Mouse (Mus musculus) B cell, adult 2 months (primary cell): ENCODE data around the gene Pop4.
A peak's percentile ranks its signal among the peaks of the same experiment; 100 is the strongest.
"Not testable (repeated sequence)": the region's sequence is repeated elsewhere in the genome, so short reads cannot be mapped to it uniquely, and the experiment has no call there.

Source experiments
- DNase-seq, 2 experiments: peaks; one replicate each; pipeline ENCODE4 v3.0.0; 2022

Pop4 gene

GRCm38 (mm10) chr7:38270703-38271510, at the start of gene Pop4:
Gene Pop4, minus strand, starts transcription at chr7:38271423.
- peak; percentile 93 for DNase-seq

DNA sequence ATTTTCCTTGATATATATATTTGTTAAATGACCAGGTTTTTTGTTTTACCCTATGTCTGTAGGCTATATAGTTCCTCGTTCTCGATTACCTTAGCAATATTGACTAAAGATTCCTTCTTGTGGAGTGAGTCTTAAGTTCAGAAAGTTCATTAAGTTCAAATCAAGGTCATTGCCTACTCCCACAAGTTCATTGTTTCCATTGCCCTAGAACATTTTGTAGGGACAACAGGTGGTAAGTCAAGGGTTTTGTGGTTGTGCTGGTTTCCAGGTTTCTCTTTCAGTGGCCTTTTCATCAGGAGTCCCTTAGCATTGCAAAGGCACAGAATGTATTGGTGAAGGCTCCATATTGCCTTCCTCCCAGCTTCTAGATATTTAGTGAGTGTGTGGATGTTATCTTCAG, 49.4 kb upstream of the Pop4 start:
- DNase-seq: no peak

- DNase-seq: not testable (repeated sequence)
Observed at GRCm38 (mm10) chr7:38282192-38282591, 11.0 kb upstream of the Pop4 start.

GRCm38 (mm10) chr7:38272551-38272950, 1.3 kb upstream of the Pop4 start:
- DNase-seq: no peak

GRCm38 (mm10) chr7:38271859-38272258, 636 bp upstream of the Pop4 start:
- DNase-seq: no peak

DNA sequence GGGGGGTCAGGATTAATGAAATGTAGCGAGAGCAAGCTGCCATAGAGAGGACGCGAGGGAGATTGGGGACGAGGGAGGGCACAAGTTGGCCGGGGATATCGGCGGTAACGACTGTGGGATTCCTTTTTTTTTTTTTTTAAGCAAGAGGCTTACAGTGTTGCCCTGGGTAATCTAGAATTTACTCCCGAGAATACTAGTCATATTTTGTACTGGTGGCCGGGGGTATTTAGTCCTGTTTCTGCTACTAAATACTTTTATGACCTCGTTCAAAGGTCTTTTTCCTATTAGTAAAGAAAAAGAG, 238 bp upstream of the Pop4 start:
- DNase-seq: no peak

DNA sequence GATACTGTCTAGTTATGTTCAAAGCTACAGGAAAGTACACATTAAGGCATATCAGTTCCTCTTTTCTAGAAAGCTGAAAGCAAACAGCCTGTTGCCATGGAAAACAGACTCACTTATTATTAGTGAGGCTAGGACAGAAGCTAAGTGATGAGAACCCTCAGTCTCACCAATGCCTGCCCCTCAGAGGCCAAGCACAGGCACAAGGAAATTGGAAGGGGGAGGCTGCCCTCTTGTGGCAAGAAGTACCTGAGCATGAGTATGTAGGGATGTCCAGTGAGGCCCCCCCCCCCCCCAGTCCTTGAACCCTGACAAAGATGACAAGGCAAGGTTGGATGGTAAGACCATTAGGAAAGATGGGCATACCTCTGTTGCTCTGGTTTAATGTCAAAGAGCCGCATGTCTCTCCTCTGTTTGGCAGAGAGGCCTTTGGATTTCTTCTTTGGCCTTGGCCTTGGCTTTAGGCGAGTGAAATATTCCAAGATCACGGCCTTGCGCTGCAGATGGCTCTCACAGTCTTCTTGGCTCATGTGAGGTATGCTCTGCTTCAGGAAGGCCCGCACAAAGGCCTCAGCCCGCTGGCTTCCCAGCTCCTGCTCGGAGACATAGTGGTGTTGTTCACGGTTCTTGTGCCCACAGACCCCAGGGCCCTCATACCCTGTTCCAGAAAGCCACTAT, 4.1 kb downstream of the Pop4 start:
- peak; percentile 51 to 59 for DNase-seq

DNA sequence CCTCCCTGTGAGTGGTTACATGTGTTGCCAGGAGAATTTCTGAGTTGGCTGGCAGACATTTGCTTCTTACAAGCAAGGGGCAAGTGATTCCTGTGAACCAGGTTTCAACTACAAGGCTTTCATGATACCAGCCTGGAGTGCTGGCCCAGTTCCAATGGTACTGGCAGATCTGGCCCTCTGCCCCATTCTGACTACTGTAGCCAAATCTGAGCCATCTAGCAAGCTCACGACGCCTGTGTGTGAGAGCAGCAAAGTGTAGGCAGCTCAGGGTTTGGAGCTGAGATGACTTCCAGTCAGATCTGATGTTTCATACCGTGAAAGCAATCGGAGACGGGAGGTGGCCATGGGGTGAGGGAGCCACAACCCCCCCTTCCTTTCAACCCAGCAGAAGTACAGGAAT, 8.8 kb downstream of the Pop4 start:
- no peak for DNase-seq

- no peak for DNase-seq
Observed at GRCm38 (mm10) chr7:38259631-38260030, 11.6 kb downstream of the Pop4 start.

GRCm38 (mm10) chr7:38253441-38253840, 17.8 kb downstream of the Pop4 start:
- no peak for DNase-seq

DNA sequence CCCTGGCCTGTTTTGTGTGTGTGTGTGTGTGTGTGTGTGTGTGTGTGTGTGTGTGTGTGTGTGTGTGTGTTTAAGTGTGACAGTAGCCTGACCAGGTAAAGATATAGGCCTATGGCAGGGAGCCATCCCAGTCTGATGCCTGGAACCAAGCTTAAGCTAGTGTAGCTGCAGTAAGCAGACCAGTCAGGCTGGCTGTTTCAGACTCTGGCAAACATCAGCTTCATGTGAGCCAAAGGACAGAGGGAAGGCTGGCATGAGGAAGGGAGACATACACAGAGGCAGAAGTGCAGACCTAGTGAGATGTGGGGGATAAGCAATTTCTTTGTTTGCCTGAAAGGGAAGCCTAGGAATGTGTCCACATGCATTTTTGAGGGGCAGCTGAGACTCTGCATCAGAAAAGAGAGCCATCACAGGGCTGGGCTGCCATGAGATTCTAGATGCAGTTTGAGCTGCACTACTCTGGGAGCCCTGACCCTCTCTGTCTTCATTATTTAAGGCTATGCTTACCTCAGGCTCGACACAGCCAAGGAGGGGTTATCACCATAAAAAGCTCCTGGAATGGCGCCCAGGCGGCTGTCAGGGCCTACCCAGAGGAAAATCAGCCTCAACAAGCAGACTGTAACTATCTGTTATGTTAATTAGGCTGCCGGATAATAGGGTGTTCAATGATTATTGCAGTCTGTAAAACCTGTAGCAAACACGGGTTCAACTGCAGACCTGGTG, 19.6 kb downstream of the Pop4 start:
- no peak for DNase-seq

DNA sequence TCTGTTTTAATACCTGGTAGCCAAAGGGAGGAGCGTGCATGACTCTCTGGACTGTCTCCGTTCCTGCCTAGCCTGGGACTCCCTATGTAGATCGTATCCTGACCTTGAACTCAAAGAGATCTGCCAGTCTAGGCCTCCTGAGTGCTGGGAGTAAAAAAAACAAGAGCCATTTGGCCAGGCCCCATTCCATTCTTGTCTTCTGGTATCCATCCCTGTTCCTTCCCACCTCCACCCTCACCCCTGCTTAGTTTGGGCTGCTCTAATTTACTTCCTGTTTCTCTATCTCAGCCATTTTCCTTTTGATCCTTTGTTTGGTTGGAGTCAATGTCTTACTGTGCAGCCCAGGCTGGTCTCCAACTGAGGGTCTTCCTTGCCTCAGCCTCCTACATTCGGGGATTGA, 28.8 kb downstream of the Pop4 start:
- no peak for DNase-seq

GRCm38 (mm10) chr7:38237140-38237539, 34.1 kb downstream of the Pop4 start:
- DNase-seq: no peak

- no peak for DNase-seq
Observed at GRCm38 (mm10) chr7:38236400-38237105, 34.7 kb downstream of the Pop4 start.

DNA sequence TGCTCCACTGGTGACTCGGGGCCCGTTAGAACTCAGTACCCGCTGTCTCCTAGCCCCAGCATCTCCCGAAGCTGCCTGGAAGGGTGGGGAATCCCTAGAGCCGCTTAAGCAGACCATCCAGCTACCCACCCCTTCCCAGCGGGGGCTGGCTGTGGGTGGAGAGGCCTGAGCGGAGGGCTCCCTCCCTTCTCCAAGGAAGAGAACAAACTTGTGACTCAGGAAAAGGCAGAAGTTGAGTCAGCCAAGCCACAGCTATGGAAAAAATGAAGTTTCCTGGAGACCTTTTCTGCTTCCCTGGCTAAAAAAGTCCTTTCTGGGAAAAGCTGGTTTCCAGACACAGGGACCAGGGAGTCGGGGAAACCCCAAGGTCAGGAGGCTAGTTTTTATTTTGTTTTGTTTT, 40.9 kb downstream of the Pop4 start:
- DNase-seq: no peak

DNA sequence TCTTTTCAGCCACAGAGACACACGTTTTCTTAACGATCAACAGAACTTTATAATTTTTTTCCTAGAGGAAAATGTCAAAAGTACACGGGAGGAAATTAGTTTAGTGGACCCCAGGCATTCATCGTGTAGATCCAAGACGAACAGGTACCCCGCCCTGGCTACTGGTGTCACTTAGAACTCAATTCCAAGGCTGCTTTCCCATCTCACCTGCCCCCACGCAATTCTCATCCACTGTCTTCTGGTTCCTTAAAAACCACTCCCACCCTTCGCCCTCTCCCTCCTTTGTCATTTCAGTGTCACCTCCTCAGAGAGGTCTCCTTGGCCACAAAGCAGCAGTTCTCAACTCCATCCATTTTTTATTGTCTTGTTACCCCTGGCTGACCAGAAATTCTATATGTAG, 42.9 kb downstream of the Pop4 start:
- no peak for DNase-seq

GRCm38 (mm10) chr7:38227900-38228298, 43.3 kb downstream of the Pop4 start, which contains the start of gene Plekhf1:
Gene Plekhf1, minus strand, starts transcription at chr7:38228016.
- peak; percentile 71 for DNase-seq

- DNase-seq: peak; percentile 10 to 12
Observed at GRCm38 (mm10) chr7:38227181-38227899, 43.9 kb downstream of the Pop4 start.

- DNase-seq: no peak
Observed at GRCm38 (mm10) chr7:38226226-38226625, 45.0 kb downstream of the Pop4 start.

GRCm38 (mm10) chr7:38224577-38225369, 46.5 kb downstream of the Pop4 start:
- no peak for DNase-seq

- no peak for DNase-seq
Observed at GRCm38 (mm10) chr7:38220866-38221265, 50.4 kb downstream of the Pop4 start.

DNA sequence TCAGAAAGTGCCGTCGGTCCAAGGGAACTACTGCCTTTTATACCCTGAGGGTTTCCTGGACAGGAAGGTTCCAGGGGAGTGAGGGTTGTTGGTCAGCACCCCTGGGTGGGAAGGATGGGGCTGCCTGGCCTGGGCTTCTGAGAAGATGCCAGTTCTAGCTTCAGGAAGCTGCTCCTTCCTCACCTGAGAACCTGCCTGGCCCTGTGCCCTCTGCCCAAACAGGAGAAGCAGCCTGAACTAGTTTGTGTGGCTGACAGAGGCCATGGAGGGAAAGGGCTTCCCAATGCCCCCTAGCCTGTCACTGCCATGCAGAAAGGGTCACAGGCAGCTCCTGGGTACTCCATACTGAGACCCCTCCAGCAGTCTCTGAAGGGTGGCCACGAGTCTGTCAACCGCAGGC, 51.7 kb downstream of the Pop4 start:
- no peak for DNase-seq
